Mouse (Mus musculus): ENCODE data around the gene AF067063. TPM values are rescaled to one million over a fixed set of nuclear protein-coding genes. Genes with fewer than 3 reads are reported as not detected.
"Not testable (repeated sequence)": the region's sequence is repeated elsewhere in the genome, so short reads cannot be mapped to it uniquely, and the experiment has no call there.

The AF067063 gene
- not detected in 2 replicates for polyA plus RNA-seq (2015; fragmentation: Nextera tagmentation; extraction: Ambion mirVana)

DNA sequence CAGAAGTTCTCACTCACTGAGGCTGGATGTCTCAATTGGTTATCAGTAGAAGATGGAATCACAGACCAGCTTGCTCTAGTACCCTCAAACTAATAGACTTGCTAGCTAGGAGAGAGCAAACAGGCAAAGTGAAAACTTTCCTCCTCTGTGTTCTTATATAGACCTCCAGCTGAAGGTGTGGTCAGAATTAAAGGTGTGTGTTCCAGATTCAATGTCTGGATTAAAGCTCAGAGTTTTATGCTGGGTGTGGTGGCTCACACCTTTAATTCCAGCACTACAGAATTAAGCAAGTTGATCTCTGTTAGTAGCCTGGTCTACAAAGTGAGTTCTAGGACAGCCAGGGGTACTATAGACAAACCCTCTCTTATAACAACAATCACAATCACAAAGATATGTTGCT, at the start of gene AF067063:
TSS of gene AF067063 (minus strand) at position 101 of the 400 bp plus-strand sequence.
- H3K27me3 ChIP-seq (replicated peaks); H3K9ac ChIP-seq; H3K4me3 ChIP-seq; H3K4me2 ChIP-seq; H3K4me1 ChIP-seq; H3K27ac ChIP-seq (replicated peaks); H3K36me3 ChIP-seq; H3K9me3 ChIP-seq; ATAC-seq (ENCODE audit: extremely low read depth, insufficient number of reproducible peaks, low FRiP score, low TSS enrichment): not testable (repeated sequence)

DNA sequence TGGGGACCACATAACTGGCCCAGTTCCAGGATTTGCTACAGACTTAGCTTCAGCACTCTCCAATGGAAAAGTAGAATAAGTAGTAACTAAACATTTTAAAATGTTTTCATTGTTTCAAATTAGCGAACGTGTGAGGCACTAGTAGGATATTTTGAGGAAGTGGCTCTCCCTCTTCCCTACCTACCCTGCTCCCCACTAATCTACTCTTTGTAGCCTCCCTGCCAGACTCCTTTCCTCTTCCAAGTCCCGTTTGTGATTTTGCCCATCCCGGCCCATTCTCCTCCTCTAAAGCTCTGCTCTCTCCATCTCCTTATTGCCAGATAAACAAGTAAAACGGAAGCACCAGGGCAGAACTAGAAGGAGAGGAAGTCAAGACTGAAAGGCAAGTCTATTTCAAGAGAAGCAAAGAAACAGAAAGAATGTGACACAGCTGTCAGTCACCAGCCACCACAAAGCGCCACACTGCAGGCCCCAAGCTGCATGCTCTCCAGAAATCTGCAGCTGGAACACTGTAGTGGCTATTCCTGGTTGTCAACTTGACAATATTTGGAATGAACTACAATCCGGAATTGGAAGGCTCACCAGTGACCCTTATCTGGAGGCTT, 34.5 kb upstream of the AF067063 start:
- 55% methylated on average over 6 of the region's 7 CpGs for WGBS
- not testable (repeated sequence) for H3K4me2 ChIP-seq; H3K27ac ChIP-seq (replicated peaks); H3K4me3 ChIP-seq; H3K36me3 ChIP-seq; H3K27me3 ChIP-seq (replicated peaks); H3K4me1 ChIP-seq; H3K9ac ChIP-seq; H3K9me3 ChIP-seq; ATAC-seq (ENCODE audit: extremely low read depth, insufficient number of reproducible peaks, low FRiP score, low TSS enrichment)

DNA sequence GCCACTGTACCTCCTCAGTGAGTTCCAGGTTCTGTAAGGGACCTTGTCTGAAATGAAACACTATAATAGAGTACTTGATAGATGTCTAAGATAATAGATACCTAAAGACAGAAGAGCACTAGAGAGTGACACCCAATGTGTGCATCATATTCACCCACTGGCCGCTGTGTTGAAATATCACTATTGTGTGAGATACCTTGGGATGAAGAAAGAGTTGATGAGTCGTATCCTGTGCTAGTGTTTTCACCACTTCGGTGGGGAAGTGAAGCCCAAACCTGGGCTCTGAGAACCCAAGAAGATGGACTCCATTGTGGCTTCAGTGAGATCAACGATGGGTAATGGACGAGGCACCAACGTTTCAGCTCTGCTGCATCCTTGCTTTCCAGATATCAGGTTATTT, 32.4 kb upstream of the AF067063 start:
- H3K4me3 ChIP-seq; H3K27me3 ChIP-seq (replicated peaks); ATAC-seq (ENCODE audit: extremely low read depth, insufficient number of reproducible peaks, low FRiP score, low TSS enrichment); H3K9ac ChIP-seq; H3K4me2 ChIP-seq; H3K4me1 ChIP-seq; H3K27ac ChIP-seq (replicated peaks); H3K9me3 ChIP-seq; H3K36me3 ChIP-seq: not testable (repeated sequence)
- no CpG with 5 or more reads among the region's 6 CpGs for WGBS

DNA sequence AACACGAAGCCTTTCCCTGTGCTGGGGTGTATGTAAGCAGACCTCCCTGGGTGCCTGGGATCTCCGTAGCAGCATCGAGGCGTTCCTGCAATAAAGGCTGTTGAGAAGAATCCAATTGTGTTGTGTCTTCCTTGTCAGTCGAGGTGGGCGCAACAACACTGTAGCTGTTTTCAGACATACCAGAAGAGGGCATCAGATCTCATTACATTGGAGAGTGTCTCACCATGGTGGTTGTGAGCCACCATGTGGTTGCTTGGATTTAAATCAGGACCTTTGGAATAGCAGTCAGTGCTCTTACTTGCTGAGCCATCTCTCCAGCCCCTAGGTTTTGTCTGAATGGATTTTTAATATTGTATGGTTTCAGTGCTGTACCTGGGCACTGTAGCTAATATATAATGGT, 10.0 kb upstream of the AF067063 start:
- H3K27ac ChIP-seq (replicated peaks); H3K4me1 ChIP-seq; ATAC-seq (ENCODE audit: extremely low read depth, insufficient number of reproducible peaks, low FRiP score, low TSS enrichment); H3K4me3 ChIP-seq; H3K9ac ChIP-seq; H3K4me2 ChIP-seq; H3K36me3 ChIP-seq; H3K9me3 ChIP-seq: not testable (repeated sequence)
- 24% methylated on average over 6 of the region's 6 CpGs for WGBS
- H3K27me3 ChIP-seq (replicated peaks) = peaks cover 22% of the 10 kb centered on the region

DNA sequence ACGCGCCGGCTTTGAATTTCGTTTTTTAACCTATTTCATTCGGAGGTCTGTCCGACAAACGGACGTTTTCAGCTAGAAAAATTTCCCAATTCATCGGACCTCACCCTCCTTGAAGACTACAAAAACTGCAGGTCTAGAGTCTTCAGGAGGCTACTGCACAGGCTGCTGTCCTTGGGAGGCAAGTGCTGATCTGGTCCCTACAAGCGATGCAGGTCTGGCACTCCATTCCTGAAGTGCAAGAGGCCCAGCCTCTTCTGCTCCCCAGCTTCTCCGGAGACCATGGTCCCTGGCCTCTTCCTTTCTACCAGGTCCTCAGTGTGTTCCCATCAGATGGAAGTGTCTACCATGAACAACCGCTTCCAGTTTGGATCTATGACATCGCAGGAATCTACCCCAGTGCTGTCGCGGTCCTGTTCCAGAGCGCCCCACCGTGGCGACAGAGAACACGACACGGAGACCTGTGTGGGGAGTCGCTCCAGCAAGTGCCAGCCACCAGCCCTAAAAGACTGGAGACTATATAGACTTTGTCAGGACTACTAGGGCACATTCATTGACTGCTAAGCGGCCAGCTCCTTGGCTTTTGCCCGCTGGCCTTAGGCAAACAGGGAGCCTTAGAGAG, 7.8 kb upstream of the AF067063 start:
- H3K9ac ChIP-seq; H3K9me3 ChIP-seq; H3K27ac ChIP-seq (replicated peaks); ATAC-seq (ENCODE audit: extremely low read depth, insufficient number of reproducible peaks, low FRiP score, low TSS enrichment); H3K4me1 ChIP-seq; H3K36me3 ChIP-seq; H3K4me3 ChIP-seq; H3K4me2 ChIP-seq: not testable (repeated sequence)
- H3K27me3 ChIP-seq (replicated peaks) = peaks cover 25% of the 10 kb centered on the region
- 5% methylated on average over 14 of the region's 23 CpGs for WGBS

DNA sequence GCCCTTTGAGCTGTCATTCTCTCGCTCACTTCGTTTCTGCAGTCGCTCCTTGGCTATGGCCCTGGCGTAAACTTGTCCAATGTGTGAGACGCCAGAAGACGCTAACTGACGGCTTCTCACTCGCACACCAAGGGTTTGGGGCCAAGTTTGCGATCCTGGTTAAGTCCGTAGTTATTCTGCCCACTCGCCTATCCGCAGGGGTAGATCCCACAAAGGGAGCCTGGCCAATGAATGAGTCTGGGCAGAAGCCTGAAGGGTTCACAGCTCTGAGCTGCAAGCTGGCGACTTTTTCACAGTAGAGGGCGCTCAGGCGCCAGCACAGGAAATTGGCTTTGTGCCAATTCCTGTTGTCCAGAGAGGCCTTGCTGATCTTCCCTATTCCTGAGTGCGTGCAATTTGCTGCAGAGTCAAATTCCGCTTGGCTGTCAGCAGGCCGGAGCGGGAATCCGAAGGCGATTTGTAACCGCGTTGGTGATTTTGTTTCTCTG, 6.4 kb upstream of the AF067063 start:
- H3K9ac ChIP-seq; H3K4me1 ChIP-seq; H3K36me3 ChIP-seq; H3K27ac ChIP-seq (replicated peaks); ATAC-seq (ENCODE audit: extremely low read depth, insufficient number of reproducible peaks, low FRiP score, low TSS enrichment); H3K9me3 ChIP-seq: not testable (repeated sequence)
- Histone ChIP-seq H3K27me3 (replicated peaks) (peaks cover 25% of the 10 kb centered on the region), H3K4me2 (peak overlapping the region; percentile 56), H3K4me3 (peak overlapping the region; percentile 40)
- 11% methylated on average over 22 of the region's 23 CpGs for WGBS

DNA sequence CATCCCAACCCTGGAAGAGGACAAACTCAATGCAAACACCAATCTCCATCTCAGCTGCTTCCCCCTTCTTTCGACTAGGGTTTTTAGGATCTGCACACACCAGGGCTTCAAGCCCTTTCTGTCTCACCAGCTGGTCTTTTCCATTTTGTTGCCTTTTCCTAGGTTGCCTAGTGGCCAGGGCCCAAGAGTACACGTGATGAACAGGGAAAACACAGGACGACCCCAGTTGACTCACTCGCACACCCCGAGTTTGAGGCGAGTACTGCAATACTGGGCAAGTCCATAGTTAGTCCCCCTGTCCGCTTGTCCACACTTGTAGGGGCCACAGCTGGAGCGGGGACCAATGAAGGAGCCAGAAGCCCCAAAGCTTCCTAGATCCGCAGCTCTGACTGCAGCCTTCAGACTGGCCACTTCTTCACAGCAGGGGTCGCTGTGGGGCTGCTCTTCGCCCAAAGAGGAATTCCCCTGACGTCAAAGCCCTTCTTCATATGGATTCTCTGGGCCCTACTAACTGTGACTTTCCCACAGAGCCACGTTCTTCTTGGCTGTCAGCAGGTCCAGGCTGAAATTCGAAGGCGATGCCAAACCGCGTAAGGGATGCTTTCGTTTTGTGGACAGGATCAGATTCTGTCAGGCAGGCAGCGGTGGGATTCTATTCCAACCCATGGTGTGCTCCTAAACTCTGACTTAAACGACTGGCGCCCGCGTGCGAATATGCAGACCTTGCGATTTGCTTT, 5.5 kb upstream of the AF067063 start, which contains the start of gene D13Ertd608e:
TSS of gene D13Ertd608e (plus strand) at position 687 of the 737 bp plus-strand sequence.
- H3K4me3 ChIP-seq = peak within 1 kb of the TSS; percentile 40

DNA sequence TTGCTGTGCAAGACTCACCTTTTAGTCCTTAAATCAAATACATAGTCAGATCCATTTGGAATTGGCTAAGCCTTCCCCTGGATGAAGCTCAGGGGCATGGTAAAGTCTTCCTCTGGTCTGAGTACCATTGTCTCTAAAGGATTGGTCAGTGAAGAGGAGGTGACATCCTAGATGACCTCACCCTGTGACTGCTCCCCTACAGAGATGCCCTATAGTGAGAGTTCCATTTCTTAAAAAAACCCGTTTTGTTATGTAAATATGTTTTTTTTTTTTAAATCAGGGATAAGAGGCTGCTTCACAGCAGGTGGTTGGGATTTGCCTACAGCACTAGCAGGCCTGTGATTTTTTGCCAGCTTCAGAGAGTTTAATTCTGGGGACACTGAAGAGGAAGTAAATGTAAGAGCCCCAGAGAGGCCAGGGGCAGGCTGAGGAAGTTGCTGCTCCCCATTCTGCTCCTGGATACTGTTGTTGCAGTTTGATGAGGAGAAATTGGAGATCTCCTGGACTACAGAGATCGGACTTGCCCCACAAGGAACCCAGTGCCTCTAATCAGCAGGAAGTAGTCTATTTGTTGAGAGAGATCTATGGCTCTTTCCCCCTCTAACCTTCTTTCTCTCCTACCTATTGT, 12.3 kb downstream of the AF067063 start:
- WGBS = 28% methylated on average over 2 of the region's 2 CpGs

More for the DNA sequence above, 5.5 kb upstream of the AF067063 start, which contains the start of gene D13Ertd608e:
- H3K27ac ChIP-seq (replicated peaks); ATAC-seq (ENCODE audit: extremely low read depth, insufficient number of reproducible peaks, low FRiP score, low TSS enrichment); H3K9me3 ChIP-seq; H3K9ac ChIP-seq; H3K4me1 ChIP-seq; H3K36me3 ChIP-seq: not testable (repeated sequence)
- Histone ChIP-seq H3K27me3 (replicated peaks) (peaks cover 25% of the 10 kb centered on the region), H3K4me2 (peak within 1 kb of the TSS; percentile 56)
- 7% methylated on average over 19 of the region's 25 CpGs for WGBS

DNA sequence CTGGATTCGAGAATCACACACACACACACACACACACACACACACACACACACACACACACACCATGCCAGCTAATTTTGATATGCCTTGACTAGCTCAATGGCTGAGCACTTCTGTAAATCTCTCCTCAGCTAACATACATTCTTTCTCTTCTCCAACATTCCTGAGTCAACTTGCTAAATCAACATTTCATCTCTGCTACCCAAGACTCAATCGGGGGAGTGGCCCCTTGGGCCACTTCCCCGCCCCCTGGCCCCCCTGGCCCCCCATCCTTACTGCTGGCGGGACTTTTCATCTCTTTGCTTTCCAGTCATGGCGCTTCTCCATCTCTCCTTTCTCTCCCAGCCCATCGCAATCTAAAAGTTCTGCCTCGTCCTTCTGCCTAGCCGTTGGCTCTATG, 13.2 kb downstream of the AF067063 start:
- H3K4me1 ChIP-seq = no peaks in the 10 kb centered on the region
- H3K36me3 ChIP-seq = no peaks in the 10 kb centered on the region
- no peak overlapping the region for H3K4me2 ChIP-seq
- H3K27ac ChIP-seq (replicated peaks) = no peak overlapping the region
- no peaks in the 10 kb centered on the region for H3K27me3 ChIP-seq (replicated peaks)
- no peak overlapping the region for H3K4me3 ChIP-seq
- ATAC-seq (ENCODE audit: extremely low read depth, insufficient number of reproducible peaks, low FRiP score, low TSS enrichment) = no peak
- H3K9ac ChIP-seq = no peak overlapping the region
- 47% methylated on average over 8 of the region's 8 CpGs for WGBS
- no peaks in the 10 kb centered on the region for H3K9me3 ChIP-seq

More for the DNA sequence above, 12.3 kb downstream of the AF067063 start:
- Histone ChIP-seq H3K27ac (replicated peaks) (no peak overlapping the region), H3K4me1 (no peaks in the 10 kb centered on the region), H3K27me3 (replicated peaks) (no peaks in the 10 kb centered on the region), H3K9ac (no peak overlapping the region), H3K9me3 (no peaks in the 10 kb centered on the region), H3K4me2 (no peak overlapping the region), H3K4me3 (no peak overlapping the region), H3K36me3 (no peaks in the 10 kb centered on the region)
- ATAC-seq (ENCODE audit: extremely low read depth, insufficient number of reproducible peaks, low FRiP score, low TSS enrichment) = no peak

DNA sequence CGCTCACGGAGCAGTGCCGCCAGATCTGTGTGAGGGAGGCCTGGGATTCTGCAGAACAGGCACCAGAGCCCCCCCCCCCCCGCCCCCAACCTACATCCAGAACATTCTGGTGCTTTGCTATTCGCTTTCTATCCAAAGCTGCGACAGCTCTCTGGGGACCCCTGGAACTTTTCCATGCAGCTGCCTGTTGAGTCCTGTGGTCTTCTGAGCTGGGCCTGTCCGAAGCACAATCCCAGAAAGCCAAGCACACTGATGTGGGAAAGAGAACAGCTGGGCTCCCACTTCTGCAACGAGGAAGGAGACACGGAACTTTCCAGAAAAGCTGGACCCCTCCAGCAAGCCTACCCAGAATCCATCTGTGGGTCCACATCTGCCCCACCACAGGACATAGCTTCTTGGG, 20.0 kb downstream of the AF067063 start:
- Histone ChIP-seq H3K4me1 (no peaks in the 10 kb centered on the region), H3K9ac (no peak overlapping the region), H3K36me3 (no peaks in the 10 kb centered on the region), H3K27ac (replicated peaks) (no peak overlapping the region), H3K4me3 (no peak overlapping the region), H3K27me3 (replicated peaks) (no peaks in the 10 kb centered on the region), H3K9me3 (no peaks in the 10 kb centered on the region), H3K4me2 (no peak overlapping the region)
- 69% methylated on average over 9 of the region's 9 CpGs for WGBS
- ATAC-seq (ENCODE audit: extremely low read depth, insufficient number of reproducible peaks, low FRiP score, low TSS enrichment) = no peak

DNA sequence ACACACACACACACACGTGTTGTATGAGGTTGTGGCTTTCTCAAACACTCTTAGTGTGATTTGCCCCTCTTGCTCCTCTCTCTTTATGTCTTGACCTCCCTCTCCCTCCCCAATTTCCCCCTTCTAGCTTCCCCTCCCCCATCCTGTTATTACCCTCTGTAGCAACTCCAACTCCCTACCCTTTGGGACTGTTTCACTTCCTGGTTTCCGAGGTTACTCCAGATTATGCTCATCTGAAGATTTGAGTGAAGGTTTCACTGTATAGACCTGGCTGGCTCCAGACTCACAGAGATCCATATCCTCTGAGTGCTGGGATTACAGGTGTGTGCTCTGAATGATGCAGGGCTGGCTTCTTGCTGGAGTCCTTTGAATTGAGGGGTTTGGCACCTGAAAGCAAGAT, 21.1 kb downstream of the AF067063 start:
- 54% methylated on average over 2 of the region's 2 CpGs for WGBS
- no peaks in the 10 kb centered on the region for H3K4me1 ChIP-seq
- no peaks in the 10 kb centered on the region for H3K36me3 ChIP-seq
- H3K4me2 ChIP-seq = no peak overlapping the region
- no peak overlapping the region for H3K9ac ChIP-seq
- H3K4me3 ChIP-seq = no peak overlapping the region
- H3K27ac ChIP-seq (replicated peaks) = no peak overlapping the region
- no peaks in the 10 kb centered on the region for H3K9me3 ChIP-seq
- ATAC-seq (ENCODE audit: extremely low read depth, insufficient number of reproducible peaks, low FRiP score, low TSS enrichment) = no peak
- no peaks in the 10 kb centered on the region for H3K27me3 ChIP-seq (replicated peaks)
